Mouse (Mus musculus) stomach, adult 2 months (tissue): ENCODE data around the gene Rnf38. TPM values are rescaled to one million over a fixed set of nuclear protein-coding genes. Genes with fewer than 3 reads are reported as not detected.

Source experiments
- polyA plus RNA-seq: library from polyadenylated mRNA; depleted of rRNA; stranded (reverse); fragments of >200 nt; gene quantifications from 2 replicates; pipeline ENCODE4 v1.2.3, GENCODE M21; 2012; rRNA removed

Gene Rnf38
- 23.6 and 34.1 TPM in 2 replicates for polyA plus RNA-seq

DNA sequence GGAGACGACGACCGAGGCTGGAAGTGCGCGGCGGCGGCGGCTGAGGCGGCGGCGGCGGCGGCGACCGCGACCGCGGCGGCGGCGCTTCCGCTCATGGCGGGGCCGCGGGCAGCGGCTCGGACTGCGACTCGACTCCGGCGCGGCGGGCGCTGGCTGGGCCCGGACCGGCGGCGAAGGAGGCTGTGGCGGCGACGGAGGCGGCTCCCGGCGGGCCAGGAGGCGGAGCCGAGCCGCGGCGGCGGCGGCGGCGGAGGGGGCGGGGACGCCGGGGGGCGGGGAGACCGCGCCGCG lies at the start of gene Rnf38:
Gene Rnf38, minus strand, starts transcription at position 77 of the 291 bp plus-strand sequence.

DNA sequence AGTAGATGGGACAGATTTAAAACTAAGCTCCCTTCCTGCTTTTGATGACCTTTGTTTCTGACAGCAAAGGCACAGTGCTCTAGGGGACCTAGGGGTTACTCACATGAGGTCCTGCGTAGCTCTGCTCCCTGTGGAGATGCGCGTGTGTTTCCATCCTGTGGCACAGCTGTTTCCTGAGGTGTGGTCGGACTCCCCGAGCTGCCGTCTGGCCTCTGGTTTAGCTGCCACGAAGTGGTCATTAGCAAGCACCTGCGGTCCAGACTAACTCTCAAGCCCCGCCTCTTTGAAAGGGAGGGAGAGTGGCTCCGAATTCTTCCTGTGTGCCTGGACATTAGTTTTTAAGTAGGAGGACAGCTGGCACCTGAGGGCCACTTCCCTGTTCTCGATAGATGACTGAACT lies 149.6 kb downstream of the Rnf38 start, which contains the start of gene Gne:
Gene Gne, minus strand, starts transcription at position 233 of the 400 bp plus-strand sequence.

Other genes with a start within 250 kb of the Rnf38 start
- gene Clta, start 229.3 kb downstream of the Rnf38 start, polyA plus RNA-seq, result 64.6 and 109 TPM in 2 replicates
- gene Gne, start 149.6 kb downstream of the Rnf38 start, polyA plus RNA-seq, result 12.3 and 16.6 TPM in 2 replicates
- 0.94 and 0.99 TPM in 2 replicates for gene Melk, start 67.1 kb upstream of the Rnf38 start, polyA plus RNA-seq